Mouse (Mus musculus) intestine, postnatal 0 days (tissue): Measurements from ENCODE around the gene Cemip. TPM values are rescaled to one million over a fixed set of nuclear protein-coding genes. Genes with fewer than 3 reads are reported as not detected.

ENCODE experiments used
- ATAC-seq: fragments of 200-750 bp; cut with Nextera tagmentation; 2 replicates; pipeline ENCODE4 v1.8.0; 2017; ENCODE audit warnings: mild to moderate bottlenecking, moderate TSS enrichment, moderate library complexity
- H3K27ac ChIP-seq: fragments of 300-500 bp; sonication (generic); 2 replicates; pipeline ENCODE4 v1.5.1; 2014; ENCODE audit warnings: mild to moderate bottlenecking, low read depth, low read length, moderate library complexity
- H3K27me3 ChIP-seq: fragments of 300-500 bp; sonication (generic); replicated peaks from 2 replicates; pipeline ENCODE4 v1.6.1; 2014; ENCODE audit warnings: low read length, mixed read lengths; ENCODE audit not compliant: control insufficient read depth, insufficient read depth
- H3K36me3 ChIP-seq: fragments of 300-500 bp; sonication (generic); 2 replicates; pipeline ENCODE4 v1.6.1; 2014; ENCODE audit warnings: mild to moderate bottlenecking, moderate library complexity; ENCODE audit not compliant: control insufficient read depth, insufficient read depth
- H3K4me1 ChIP-seq: fragments of 300-500 bp; sonication (generic); replicated peaks from 2 replicates; pipeline ENCODE4 v1.6.1; 2014; ENCODE audit warnings: antibody characterized with exemption, low read length, mixed read lengths; ENCODE audit not compliant: control insufficient read depth, insufficient read depth
- H3K4me2 ChIP-seq: fragments of 300-500 bp; sonication (generic); replicated peaks from 2 replicates; pipeline ENCODE4 v1.6.1; 2014; ENCODE audit warnings: low read depth, mild to moderate bottlenecking, moderate library complexity
- H3K4me3 ChIP-seq: fragments of 300-500 bp; sonication (generic); 2 replicates; pipeline ENCODE4 v1.5.1; 2014; ENCODE audit warnings: low read depth, low read length
- H3K9ac ChIP-seq: fragments of 300-500 bp; sonication (generic); 2 replicates; pipeline ENCODE4 v1.6.1; 2014; ENCODE audit warnings: mild to moderate bottlenecking, low read depth, low read length
- H3K9me3 ChIP-seq: fragments of 300-500 bp; sonication (generic); 2 replicates; pipeline ENCODE4 v1.6.1; 2016; ENCODE audit warnings: mixed run types; ENCODE audit not compliant: control insufficient read depth
- CTCF ChIP-seq: sonication (generic); IDR thresholded peaks from 2 replicates; pipeline ENCODE4 v1.5.1; 2016; ENCODE audit warnings: low read depth, mild to moderate bottlenecking, control low read depth, antibody characterized with exemption, moderate library complexity
- WGBS: fragments of 180-500 bp; shearing (Covaris S2); extraction: QIAGEN DNeasy Blood & Tissue Kit; methylation state at CpG from one replicate; pipeline ENCODE4 v1.1.7; 2014; 5-methylcytosine and 5-hydroxymethylcytosine counted together
- polyA plus RNA-seq: library from polyadenylated mRNA; unstranded; fragments of >200 nt; fragmentation: Nextera tagmentation; extraction: Ambion mirVana; gene quantifications from 2 replicates; pipeline ENCODE4 v1.2.1, GENCODE M21; 2015

Cemip gene
- polyA plus RNA-seq, 1 experiment from 2014 or later = 0.53 TPM

- ATAC-seq = no peak
- H3K4me2 ChIP-seq = no peak overlapping the region
- WGBS = 55% methylated on average over 2 of the region's 2 CpGs
- H3K9me3 ChIP-seq = no peaks in the 10 kb centered on the region
- H3K27ac ChIP-seq = no peak overlapping the region
- H3K4me1 ChIP-seq = peaks cover 18% of the 10 kb centered on the region
- no peak overlapping the region for H3K4me3 ChIP-seq
- no peak overlapping the region for H3K9ac ChIP-seq
- TF ChIP-seq CTCF = peak; percentile 57
- peaks cover 34% of the 10 kb centered on the region for H3K36me3 ChIP-seq
- H3K27me3 ChIP-seq = no peaks in the 10 kb centered on the region
These were observed 29.1 kb upstream of the Cemip start for GRCm38 (mm10) chr7:84115385-84115784.

DNA sequence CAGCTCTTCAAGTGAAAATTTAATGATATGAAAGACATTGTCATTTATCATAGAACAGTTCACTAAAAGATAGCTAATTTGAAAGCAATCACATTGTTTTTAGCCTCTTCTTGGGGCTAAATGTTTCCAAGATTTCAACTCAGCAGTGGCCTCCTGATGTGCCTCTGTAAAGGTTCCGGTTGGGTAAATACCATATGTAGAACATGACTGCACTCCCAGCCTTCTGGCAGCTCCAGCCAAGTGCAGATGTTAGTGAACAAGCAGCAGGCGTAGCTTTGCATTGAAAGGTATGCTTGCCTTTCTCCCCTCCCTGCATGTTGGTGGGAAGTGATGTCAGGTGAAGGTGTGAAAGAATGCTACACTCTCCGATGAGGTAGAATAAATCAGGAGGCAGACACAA is 28.5 kb upstream of the Cemip start:
- TF ChIP-seq CTCF = no peak
- 80% methylated on average over 3 of the region's 3 CpGs for WGBS
- H3K9me3 ChIP-seq = no peaks in the 10 kb centered on the region
- H3K4me2 ChIP-seq = no peak overlapping the region
- H3K9ac ChIP-seq = no peak overlapping the region
- no peaks in the 10 kb centered on the region for H3K27me3 ChIP-seq
- no peak overlapping the region for H3K4me3 ChIP-seq
- H3K27ac ChIP-seq = no peak overlapping the region
- H3K4me1 ChIP-seq = peaks cover 12% of the 10 kb centered on the region; the same call in 1 of the 2 replicates
- ATAC-seq = no peak
- peaks cover 38% of the 10 kb centered on the region for H3K36me3 ChIP-seq

DNA sequence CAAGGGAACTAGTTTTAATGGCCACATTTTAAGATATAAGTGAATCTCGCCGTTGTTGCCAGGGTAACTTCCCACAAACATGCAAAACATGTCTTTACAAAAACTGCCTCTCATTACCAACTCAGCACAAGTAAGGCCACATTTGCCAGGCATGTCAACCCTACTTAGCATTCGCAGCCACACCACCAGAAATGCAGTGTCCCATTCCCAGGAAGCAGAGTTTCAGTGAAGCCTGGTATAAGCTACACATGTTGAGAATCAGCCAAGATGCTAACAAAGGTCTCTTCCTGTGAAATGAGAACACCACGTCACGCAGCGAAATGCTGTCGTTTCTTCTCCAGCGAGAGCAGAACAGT is 26.7 kb upstream of the Cemip start:
- Histone ChIP-seq H3K36me3 (peaks cover 49% of the 10 kb centered on the region), H3K9ac (no peak overlapping the region), H3K27me3 (no peaks in the 10 kb centered on the region), H3K4me2 (no peak overlapping the region), H3K4me1 (0 out of 2 replicates have a peak, but pooled peaks cover 3% of the 10 kb centered on the region), H3K9me3 (no peaks in the 10 kb centered on the region), H3K27ac (no peak overlapping the region), H3K4me3 (no peak overlapping the region)
- 84% methylated on average over 8 of the region's 8 CpGs for WGBS
- TF ChIP-seq CTCF = no peak
- no peak for ATAC-seq

DNA sequence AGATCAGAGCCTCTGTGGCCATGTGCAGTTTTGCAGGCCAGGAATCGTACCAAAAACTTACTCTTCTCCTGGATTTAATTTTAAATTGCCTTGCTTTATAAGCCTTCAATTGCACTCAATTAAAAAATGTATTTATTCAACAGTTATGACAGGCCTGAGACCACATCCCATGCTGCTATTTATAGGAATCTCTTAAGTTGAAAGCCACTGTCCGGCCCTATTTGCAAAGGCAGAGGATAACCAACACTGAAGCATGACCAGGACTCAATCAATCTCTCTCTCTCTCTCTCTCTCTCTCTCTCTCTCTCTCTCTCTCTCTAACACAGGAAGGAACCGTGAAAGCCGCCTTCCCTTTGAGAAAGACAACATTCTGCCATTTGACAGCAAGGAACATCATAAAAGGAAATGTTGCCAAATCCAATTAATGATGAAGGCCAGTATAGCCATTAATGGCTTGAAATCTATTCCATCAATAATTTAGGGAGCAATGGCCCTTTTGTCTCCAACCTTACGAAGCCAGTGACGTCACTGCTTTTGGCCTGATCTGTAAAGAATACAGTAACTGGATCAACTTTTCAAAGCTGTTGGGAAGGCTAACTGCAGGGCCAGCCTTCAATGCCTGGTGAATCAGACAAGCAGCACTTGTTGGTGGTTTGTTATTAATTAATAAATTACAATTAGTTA is 26.2 kb upstream of the Cemip start:
- Histone ChIP-seq H3K4me2 (no peak overlapping the region), H3K27me3 (no peaks in the 10 kb centered on the region), H3K36me3 (peaks cover 49% of the 10 kb centered on the region), H3K4me1 (0 out of 2 replicates have a peak, but pooled peaks cover 3% of the 10 kb centered on the region), H3K4me3 (no peak overlapping the region), H3K9me3 (no peaks in the 10 kb centered on the region), H3K27ac (no peak overlapping the region), H3K9ac (no peak overlapping the region)
- TF ChIP-seq CTCF = no peak
- no peak for ATAC-seq
- 61% methylated on average over 6 of the region's 6 CpGs for WGBS

- H3K27ac ChIP-seq = 0 out of 2 replicates have a peak overlapping the region, but pooled peaks have one; percentile 21
- 0 out of 2 replicates have a peak, but pooled peaks cover 3% of the 10 kb centered on the region for H3K4me1 ChIP-seq
- H3K36me3 ChIP-seq = peaks cover 49% of the 10 kb centered on the region
- ATAC-seq = no peak
- 36% methylated on average over 10 of the region's 10 CpGs for whole genome bisulfite sequencing
- H3K9me3 ChIP-seq = no peaks in the 10 kb centered on the region
- no peak for TF ChIP-seq CTCF
- no peak overlapping the region for H3K9ac ChIP-seq
- no peak overlapping the region for H3K4me2 ChIP-seq
- H3K27me3 ChIP-seq = no peaks in the 10 kb centered on the region
- no peak overlapping the region for H3K4me3 ChIP-seq
These were observed 25.5 kb upstream of the Cemip start for GRCm38 (mm10) chr7:84111716-84112350.

DNA sequence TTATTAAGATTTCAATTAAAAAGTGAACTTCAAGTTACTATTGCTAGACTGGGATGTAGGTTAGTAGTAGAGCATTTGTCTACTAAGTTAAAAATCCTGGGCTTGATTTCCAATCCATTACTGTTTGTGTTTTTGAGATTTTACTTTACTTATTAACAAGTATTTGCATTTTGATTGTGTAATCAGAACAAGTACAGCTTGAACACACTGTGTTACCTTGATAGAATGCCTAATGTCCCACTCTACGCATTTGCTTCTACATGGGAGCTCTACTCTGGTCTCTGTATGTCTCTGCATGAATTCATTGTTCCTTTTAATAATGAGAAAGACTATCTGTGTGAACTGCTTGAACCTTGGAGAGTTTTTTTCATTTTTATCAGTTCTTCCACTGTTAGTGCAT is 20.6 kb upstream of the Cemip start:
- H3K27me3 ChIP-seq = no peaks in the 10 kb centered on the region
- TF ChIP-seq CTCF = no peak
- H3K9ac ChIP-seq = no peak overlapping the region
- no peak overlapping the region for H3K4me3 ChIP-seq
- H3K4me1 ChIP-seq = no peaks in the 10 kb centered on the region
- H3K27ac ChIP-seq = no peak overlapping the region
- H3K9me3 ChIP-seq = no peaks in the 10 kb centered on the region
- H3K4me2 ChIP-seq = no peak overlapping the region
- 98% methylated on average over 1 of the region's 1 CpGs for WGBS
- ATAC-seq = no peak
- H3K36me3 ChIP-seq = peaks cover 26% of the 10 kb centered on the region
